Mouse (Mus musculus) olfactory bulb, adult 2 months (tissue): ENCODE results near the gene Trim9.

Source experiments
- CTCF ChIP-seq: fragments of 200-500 bp; IDR thresholded peaks from 2 replicates; pipeline ENCODE4 v1.5.1; 2012; ENCODE audit warnings: low read depth, mild to moderate bottlenecking, low read length, moderate library complexity; ENCODE audit not compliant: insufficient read depth
- POLR2A ChIP-seq: fragments of 200-500 bp; IDR thresholded peaks from 2 replicates; pipeline ENCODE4 v1.6.1; 2012; ENCODE audit warnings: mild to moderate bottlenecking, low read depth, low read length, moderate library complexity; ENCODE audit not compliant: insufficient read depth

- TF ChIP-seq POLR2A (no peak), CTCF (no peak)
These were observed 21.4 kb upstream of the Trim9 start for GRCm38 (mm10) chr12:70368820-70369219.
